Mouse (Mus musculus) stomach, postnatal 0 days (tissue): Measurements from ENCODE around the gene Plac1. TPM values are rescaled to one million over a fixed set of nuclear protein-coding genes. Genes with fewer than 3 reads are reported as not detected.
"Not testable (repeated sequence)": the region's sequence is repeated elsewhere in the genome, so short reads cannot be mapped to it uniquely, and the experiment has no call there.

ENCODE experiments used
- ATAC-seq: fragments of 200-750 bp; cut with Nextera tagmentation; 2 replicates; pipeline ENCODE4 v1.8.0; 2017; ENCODE audit not compliant: low FRiP score, low TSS enrichment
- DNase-seq: peaks from one replicate; pipeline ENCODE4 v3.0.0-alpha.2; 2016; ENCODE audit warnings: low spot score
- H3K27ac ChIP-seq: fragments of 300-500 bp; sonication (generic); replicated peaks from 2 replicates; pipeline ENCODE4 v1.5.1; 2014; ENCODE audit warnings: mild to moderate bottlenecking, control low read depth
- H3K27me3 ChIP-seq: fragments of 300-500 bp; sonication (generic); 2 replicates; pipeline ENCODE4 v1.6.1; 2014; ENCODE audit warnings: low read length; ENCODE audit not compliant: control insufficient read depth, insufficient read depth
- H3K36me3 ChIP-seq: fragments of 300-500 bp; sonication (generic); 2 replicates; pipeline ENCODE4 v1.6.1; 2014; ENCODE audit warnings: low read length, mixed read lengths; ENCODE audit not compliant: control insufficient read depth, insufficient read depth
- H3K4me1 ChIP-seq: fragments of 300-500 bp; sonication (generic); replicated peaks from 2 replicates; pipeline ENCODE4 v1.6.1; 2014; ENCODE audit warnings: antibody characterized with exemption; ENCODE audit not compliant: control insufficient read depth, insufficient read depth
- H3K4me2 ChIP-seq: fragments of 300-500 bp; sonication (generic); replicated peaks from 2 replicates; pipeline ENCODE4 v1.6.1; 2014; ENCODE audit warnings: low read depth, mild to moderate bottlenecking, control low read depth, moderate library complexity
- H3K4me3 ChIP-seq: fragments of 300-500 bp; sonication (generic); 2 replicates; pipeline ENCODE4 v1.5.1; 2014; ENCODE audit warnings: low read depth, low read length, control low read depth
- H3K9ac ChIP-seq: fragments of 300-500 bp; sonication (generic); 2 replicates; pipeline ENCODE4 v1.6.1; 2014; ENCODE audit warnings: mild to moderate bottlenecking, low read length, control low read depth, mixed read lengths
- H3K9me3 ChIP-seq: fragments of 300-500 bp; sonication (generic); 2 replicates; pipeline ENCODE4 v1.6.1; 2016; ENCODE audit warnings: low read length; ENCODE audit not compliant: control insufficient read depth
- CTCF ChIP-seq: IDR thresholded peaks from 2 replicates; pipeline ENCODE4 v1.5.1; 2016; ENCODE audit warnings: antibody characterized with exemption, low read depth, mild to moderate bottlenecking, moderate library complexity
- EP300 ChIP-seq: optimal IDR thresholded peaks from 2 replicates; pipeline ENCODE3; 2016; ENCODE audit warnings: antibody characterized with exemption
- WGBS: fragments of 180-500 bp; shearing (Covaris S2); extraction: QIAGEN DNeasy Blood & Tissue Kit; methylation state at CpG from one replicate; pipeline ENCODE4 v1.1.7; 2014; 5-methylcytosine and 5-hydroxymethylcytosine counted together
- polyA plus RNA-seq: library from polyadenylated mRNA; unstranded; fragments of >200 nt; fragmentation: Nextera tagmentation; extraction: Ambion mirVana; gene quantifications from 2 replicates; pipeline ENCODE4 v1.2.1, GENCODE M21; 2015

Plac1 gene
- polyA plus RNA-seq, 1 experiment from 2014 or later = 1.2 TPM

DNA sequence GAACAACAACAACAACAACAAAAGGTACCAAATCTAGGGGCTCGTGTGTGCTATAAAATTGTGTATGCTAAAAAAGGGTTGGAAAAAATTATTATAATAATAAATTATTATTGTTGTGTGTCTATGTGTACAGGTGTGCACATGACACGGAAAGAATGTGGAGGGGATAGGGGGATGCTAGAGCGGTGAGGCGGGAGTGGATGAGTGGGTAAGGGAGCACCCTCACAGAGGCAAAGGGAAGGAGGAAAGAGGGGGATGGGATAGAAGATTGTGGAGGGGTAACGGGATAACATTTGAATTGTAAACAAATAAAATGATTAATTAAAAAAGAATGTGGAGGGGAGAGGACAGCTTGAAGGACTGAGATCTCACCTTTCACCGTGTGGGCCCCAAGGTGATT is 199.8 kb downstream of the Plac1 start:
- no peak for DNase-seq
- H3K9ac ChIP-seq = no peak overlapping the region

DNA sequence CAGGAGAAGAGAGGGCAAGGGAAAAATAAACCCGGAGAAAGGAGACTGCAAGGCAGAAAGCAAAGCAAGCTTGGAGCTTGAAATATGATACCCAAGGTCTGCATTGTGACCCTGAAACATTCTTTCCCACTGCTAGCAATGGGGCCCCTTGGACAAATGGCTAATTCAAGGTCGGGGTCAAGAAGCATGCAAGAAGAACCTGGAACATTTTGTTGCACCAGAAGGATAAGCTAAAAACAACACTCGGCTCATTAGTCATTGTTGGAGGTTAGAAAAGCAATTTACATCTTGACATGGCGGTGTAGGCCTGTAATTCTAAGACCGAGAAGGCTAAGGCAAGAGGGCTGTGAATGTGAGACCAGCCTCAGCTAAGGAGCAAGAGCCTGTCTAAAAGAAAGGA is 200.3 kb downstream of the Plac1 start:
- H3K4me3 ChIP-seq = no peak overlapping the region
- no peaks in the 10 kb centered on the region for H3K4me1 ChIP-seq
- H3K27ac ChIP-seq = no peak overlapping the region
- TF ChIP-seq EP300 = no peak
- no peak for TF ChIP-seq CTCF
- no peaks in the 10 kb centered on the region for H3K27me3 ChIP-seq
- no peak overlapping the region for H3K9ac ChIP-seq
- DNase-seq (no peak), ATAC-seq (no peak)
- H3K9me3 ChIP-seq = no peaks in the 10 kb centered on the region
- WGBS = 34% methylated on average over 5 of the region's 5 CpGs
- no peaks in the 10 kb centered on the region for H3K36me3 ChIP-seq
- H3K4me2 ChIP-seq = no peak overlapping the region

More for the DNA sequence above, 199.8 kb downstream of the Plac1 start:
- H3K9me3 ChIP-seq = no peaks in the 10 kb centered on the region
- no peak overlapping the region for H3K4me3 ChIP-seq
- H3K4me2 ChIP-seq = no peak overlapping the region
- H3K36me3 ChIP-seq = no peaks in the 10 kb centered on the region
- TF ChIP-seq EP300 = no peak
- no peak for TF ChIP-seq CTCF
- WGBS = 80% methylated on average over 6 of the region's 6 CpGs
- no peak overlapping the region for H3K27ac ChIP-seq
- ATAC-seq = no peak
- no peaks in the 10 kb centered on the region for H3K4me1 ChIP-seq
- H3K27me3 ChIP-seq = no peaks in the 10 kb centered on the region

DNA sequence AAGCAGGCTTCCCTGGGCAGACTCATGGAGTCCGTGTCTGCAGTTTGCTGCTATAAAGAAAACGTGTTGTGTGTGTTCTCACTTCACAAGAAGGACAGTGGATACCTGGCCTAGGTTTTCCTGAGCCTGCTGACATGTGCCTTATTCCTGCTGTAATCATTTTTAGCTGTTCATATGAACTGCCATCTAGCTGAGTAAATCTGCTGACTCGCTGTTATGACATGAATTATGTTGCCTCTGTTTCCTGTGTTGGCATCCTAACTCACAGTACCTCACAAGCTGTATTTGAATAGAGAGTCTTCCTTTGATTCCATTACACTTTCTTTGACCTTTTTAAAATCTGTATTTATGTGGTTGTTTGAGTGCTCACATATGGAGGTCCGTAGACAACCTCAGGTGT is 201.7 kb downstream of the Plac1 start:
- ATAC-seq = no peak
- no peak overlapping the region for H3K9ac ChIP-seq
- H3K27me3 ChIP-seq = no peaks in the 10 kb centered on the region
- no peak for DNase-seq
- H3K9me3 ChIP-seq = no peaks in the 10 kb centered on the region
- 76% methylated on average over 4 of the region's 4 CpGs for WGBS
- H3K4me2 ChIP-seq = no peak overlapping the region
- no peak overlapping the region for H3K27ac ChIP-seq
- TF ChIP-seq CTCF (no peak), EP300 (no peak)
- no peaks in the 10 kb centered on the region for H3K4me1 ChIP-seq
- H3K4me3 ChIP-seq = no peak overlapping the region
- no peaks in the 10 kb centered on the region for H3K36me3 ChIP-seq

DNA sequence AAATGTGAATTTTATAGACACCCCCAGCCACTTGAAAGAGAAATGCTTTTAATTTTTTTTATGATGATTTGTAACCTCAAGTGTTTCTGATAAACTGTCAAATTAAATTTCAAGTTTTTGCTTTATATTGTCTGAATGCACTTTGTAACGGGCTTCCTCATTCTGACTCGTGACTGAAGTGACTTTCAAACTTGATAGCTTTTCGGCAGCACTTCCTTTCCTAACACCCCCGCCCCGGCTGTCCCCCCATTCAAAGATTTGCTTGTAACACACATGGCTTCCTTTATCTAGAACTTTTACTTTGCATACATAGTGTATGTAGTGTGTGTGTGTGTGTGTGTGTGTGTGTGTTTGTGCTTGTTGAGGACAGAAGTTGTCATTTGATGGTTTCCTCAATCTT is 210.4 kb downstream of the Plac1 start:
- no peak overlapping the region for H3K4me2 ChIP-seq
- H3K9me3 ChIP-seq = no peaks in the 10 kb centered on the region
- DNase-seq (no peak), ATAC-seq (no peak)
- H3K4me3 ChIP-seq = no peak overlapping the region
- H3K27ac ChIP-seq = no peak overlapping the region
- H3K36me3 ChIP-seq = no peaks in the 10 kb centered on the region
- H3K27me3 ChIP-seq = no peaks in the 10 kb centered on the region
- WGBS = 69% methylated on average over 5 of the region's 5 CpGs
- H3K9ac ChIP-seq = no peak overlapping the region
- no peaks in the 10 kb centered on the region for H3K4me1 ChIP-seq
- TF ChIP-seq EP300 = no peak
- TF ChIP-seq CTCF = no peak

DNA sequence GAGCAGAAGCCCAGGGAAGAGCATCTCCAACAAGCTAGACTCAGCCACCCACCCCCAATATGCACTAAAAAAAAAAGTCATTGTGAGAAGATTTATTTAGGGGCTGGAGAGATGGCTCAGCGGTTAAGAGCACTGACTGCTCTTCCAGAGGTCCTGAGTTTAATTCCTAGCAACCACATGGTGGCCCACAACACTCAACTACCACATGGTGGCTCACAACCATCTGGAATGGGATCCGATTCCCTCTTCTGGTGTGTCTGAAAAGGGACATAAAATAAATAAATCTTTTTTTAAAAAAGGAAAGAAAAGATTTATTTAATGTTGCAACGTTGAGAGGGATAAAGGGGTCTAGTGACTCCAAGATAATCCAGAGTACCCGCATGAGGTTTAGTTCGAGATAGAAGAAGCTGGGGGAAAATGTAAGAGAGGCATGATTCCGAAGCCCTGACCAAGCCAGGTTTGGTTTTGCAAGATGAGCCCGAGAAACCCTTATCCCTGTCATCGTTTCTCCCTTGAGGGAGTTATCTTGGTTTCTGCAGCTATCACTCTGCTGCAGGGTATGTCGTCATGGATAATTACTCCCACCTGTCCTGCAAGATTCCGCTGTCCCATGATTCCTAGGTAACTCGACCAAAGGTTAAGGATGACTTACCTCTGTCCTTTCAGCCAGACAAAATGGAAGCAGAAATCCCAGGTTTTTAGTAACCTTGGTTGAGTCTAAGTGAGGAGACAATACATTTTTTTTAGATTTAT is 214.3 kb downstream of the Plac1 start:
- no peaks in the 10 kb centered on the region for H3K9me3 ChIP-seq
- H3K4me1 ChIP-seq = no peaks in the 10 kb centered on the region
- DNase-seq (no peak), ATAC-seq (no peak)
- no peaks in the 10 kb centered on the region for H3K36me3 ChIP-seq
- no peak overlapping the region for H3K9ac ChIP-seq
- WGBS = 53% methylated on average over 11 of the region's 11 CpGs
- H3K4me2 ChIP-seq = no peak overlapping the region
- no peak overlapping the region for H3K27ac ChIP-seq
- H3K4me3 ChIP-seq = no peak overlapping the region
- TF ChIP-seq EP300 (no peak), CTCF (peak; percentile 62)
- H3K27me3 ChIP-seq = no peaks in the 10 kb centered on the region

DNA sequence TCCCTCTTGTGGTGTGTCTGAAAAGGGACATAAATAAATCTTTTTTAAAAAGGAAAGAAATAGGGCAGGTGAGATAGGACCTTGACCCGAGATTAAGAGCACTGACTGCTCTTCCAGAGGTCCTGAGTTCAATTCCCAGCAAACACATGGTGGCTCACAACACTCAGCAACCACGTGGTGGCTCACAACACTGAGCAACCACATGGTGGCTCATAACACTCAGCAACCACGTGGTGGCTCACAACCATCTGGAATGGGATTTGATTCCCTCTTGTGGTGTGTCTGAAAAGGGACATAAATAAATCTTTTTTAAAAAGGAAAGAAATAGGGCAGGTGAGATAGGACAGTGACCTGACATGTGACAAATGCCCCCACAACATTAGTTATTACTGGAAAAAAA is 215.6 kb downstream of the Plac1 start:
- H3K27ac ChIP-seq, ATAC-seq, H3K9ac ChIP-seq, H3K36me3 ChIP-seq, H3K4me1 ChIP-seq, H3K4me3 ChIP-seq, H3K4me2 ChIP-seq, H3K27me3 ChIP-seq, H3K9me3 ChIP-seq: not testable (repeated sequence)
- peak; percentile 21 for DNase-seq
- 22% methylated on average over 3 of the region's 3 CpGs for WGBS
- peak; percentile 66 for TF ChIP-seq CTCF
